Mouse (Mus musculus): ENCODE data around the gene 1110017D15Rik.

The 1110017D15Rik gene

GRCm38 (mm10) chr4:41517233-41517632 is at the start of gene 1110017D15Rik:
Gene 1110017D15Rik, minus strand, starts transcription at chr4:41517333.
- DNase-seq, result no peak

- DNase-seq, result no peak
Measured at GRCm38 (mm10) chr4:41566123-41566522, 49.0 kb upstream of the 1110017D15Rik start.

- no peak for DNase-seq
Measured at GRCm38 (mm10) chr4:41563297-41563696, 46.2 kb upstream of the 1110017D15Rik start.

- DNase-seq, result no peak
Measured at GRCm38 (mm10) chr4:41557092-41557491, 40.0 kb upstream of the 1110017D15Rik start.

GRCm38 (mm10) chr4:41556311-41556953 is 39.3 kb upstream of the 1110017D15Rik start:
- DNase-seq, result no peak

GRCm38 (mm10) chr4:41554994-41555663 is 38.0 kb upstream of the 1110017D15Rik start:
- DNase-seq, result peak; percentile 89

GRCm38 (mm10) chr4:41553116-41553515 is 36.0 kb upstream of the 1110017D15Rik start:
- peak; percentile 24 for DNase-seq

- peak; percentile 87 for DNase-seq
Measured at GRCm38 (mm10) chr4:41552529-41552928, 35.4 kb upstream of the 1110017D15Rik start.

GRCm38 (mm10) chr4:41547086-41547485 is 30.0 kb upstream of the 1110017D15Rik start:
- DNase-seq, result no peak

- peak; percentile 76 for DNase-seq
Measured at GRCm38 (mm10) chr4:41545985-41546384, 28.9 kb upstream of the 1110017D15Rik start.

GRCm38 (mm10) chr4:41542136-41542535 is 25.0 kb upstream of the 1110017D15Rik start:
- DNase-seq, result no peak

- DNase-seq, result no peak
Measured at GRCm38 (mm10) chr4:41534866-41535265, 17.7 kb upstream of the 1110017D15Rik start.

- DNase-seq, result peak; percentile 73
Measured at GRCm38 (mm10) chr4:41532420-41532819, 15.3 kb upstream of the 1110017D15Rik start.

GRCm38 (mm10) chr4:41527996-41528395 is 10.9 kb upstream of the 1110017D15Rik start:
- peak; percentile 86 for DNase-seq

- no peak for DNase-seq
Measured at GRCm38 (mm10) chr4:41527076-41527475, 9.9 kb upstream of the 1110017D15Rik start.

- DNase-seq, result no peak
Measured at GRCm38 (mm10) chr4:41526553-41526952, 9.4 kb upstream of the 1110017D15Rik start.

GRCm38 (mm10) chr4:41524829-41525228 is 7.7 kb upstream of the 1110017D15Rik start:
- no peak for DNase-seq

GRCm38 (mm10) chr4:41523839-41524238 is 6.7 kb upstream of the 1110017D15Rik start:
- no peak for DNase-seq

GRCm38 (mm10) chr4:41522788-41523187 is 5.7 kb upstream of the 1110017D15Rik start:
- DNase-seq, result peak; percentile 70

- no peak for DNase-seq
Measured at GRCm38 (mm10) chr4:41522136-41522535, 5.0 kb upstream of the 1110017D15Rik start.

- no peak for DNase-seq
Measured at GRCm38 (mm10) chr4:41520641-41521040, 3.5 kb upstream of the 1110017D15Rik start.

GRCm38 (mm10) chr4:41519195-41519594 is 2.1 kb upstream of the 1110017D15Rik start:
- no peak for DNase-seq

- no peak for DNase-seq
Measured at GRCm38 (mm10) chr4:41518349-41518748, 1.2 kb upstream of the 1110017D15Rik start.

GRCm38 (mm10) chr4:41513714-41514113 is 3.4 kb downstream of the 1110017D15Rik start:
- DNase-seq, result no peak
